Mouse (Mus musculus) liver, embryonic 13.5 days (tissue): Measurements from ENCODE around the gene Gm4450. TPM values are rescaled to one million over a fixed set of nuclear protein-coding genes. Genes with fewer than 3 reads are reported as not detected.
"Not testable (repeated sequence)": the region's sequence is repeated elsewhere in the genome, so short reads cannot be mapped to it uniquely, and the experiment has no call there.

Experiments
- ATAC-seq: fragments of 200-750 bp; cut with Nextera tagmentation; 2 replicates; pipeline ENCODE4 v1.8.0; 2017; ENCODE audit warnings: low read depth, mild to moderate bottlenecking, moderate number of reproducible peaks, moderate library complexity
- DNase-seq: peaks from one replicate; pipeline ENCODE4 v3.0.0; 2022
- H3K27ac ChIP-seq: fragments of 300-500 bp; sonication (generic); 2 replicates; pipeline ENCODE4 v1.5.1; 2015; ENCODE audit warnings: moderate library complexity, mild to moderate bottlenecking, inconsistent platforms
- H3K27me3 ChIP-seq: fragments of 300-500 bp; sonication (generic); 2 replicates; pipeline ENCODE4 v1.6.1; 2015; ENCODE audit warnings: mild to moderate bottlenecking, inconsistent platforms
- H3K36me3 ChIP-seq: fragments of 300-500 bp; sonication (generic); 2 replicates; pipeline ENCODE4 v1.6.1; 2015; ENCODE audit warnings: mild to moderate bottlenecking, inconsistent platforms
- H3K4me1 ChIP-seq: fragments of 300-500 bp; sonication (generic); replicated peaks from 2 replicates; pipeline ENCODE4 v1.6.1; 2015; ENCODE audit warnings: inconsistent platforms
- H3K4me2 ChIP-seq: fragments of 300-500 bp; sonication (generic); 2 replicates; pipeline ENCODE4 v1.6.1; 2015; ENCODE audit warnings: inconsistent platforms, mild to moderate bottlenecking, moderate library complexity
- H3K4me3 ChIP-seq: fragments of 300-500 bp; sonication (generic); replicated peaks from 2 replicates; pipeline ENCODE4 v1.5.1; 2015; ENCODE audit warnings: mild to moderate bottlenecking, inconsistent platforms
- H3K9ac ChIP-seq: fragments of 300-500 bp; sonication (generic); 2 replicates; pipeline ENCODE4 v1.6.1; 2015; ENCODE audit warnings: mild to moderate bottlenecking, inconsistent platforms
- H3K9me3 ChIP-seq: fragments of 300-500 bp; sonication (generic); replicated peaks from 2 replicates; pipeline ENCODE4 v1.6.1; 2016; ENCODE audit warnings: inconsistent platforms
- WGBS: fragments of 180-500 bp; shearing (Covaris S2); methylation state at CpG from one replicate; pipeline ENCODE4 v1.1.7; 2015; ENCODE audit not compliant: insufficient replicate concordance; 5-methylcytosine and 5-hydroxymethylcytosine counted together
- polyA plus RNA-seq: library from polyadenylated mRNA; unstranded; fragments of >200 nt; fragmentation: Nextera tagmentation; extraction: Ambion mirVana; gene quantifications from 2 replicates; pipeline ENCODE4 v1.2.1, GENCODE M21; 2015

The Gm4450 gene
- polyA plus RNA-seq = not detected in 2 replicates

DNA sequence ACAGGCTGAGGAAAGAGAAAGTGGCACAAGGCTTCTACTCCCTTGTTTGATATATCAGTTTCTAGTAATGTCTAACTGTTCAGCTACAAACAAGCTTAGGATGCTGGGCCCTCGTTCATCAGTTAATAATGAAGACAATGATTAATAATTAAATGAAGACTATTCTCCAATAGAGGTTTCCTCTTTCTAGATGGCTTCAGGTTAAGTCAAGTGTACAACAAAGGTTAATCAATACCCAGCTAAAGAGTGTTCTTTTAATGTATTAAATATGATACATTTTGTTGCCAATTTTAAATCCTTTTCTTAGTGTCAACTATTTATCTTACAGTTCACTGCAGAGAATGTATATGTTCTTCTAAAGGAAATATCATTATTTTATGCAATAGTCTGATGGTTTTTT, at the start of gene Gm4450:
Gm4450 (minus strand) TSS at position 101 of the 400 bp plus-strand sequence.
- not testable (repeated sequence) for H3K27me3 ChIP-seq, H3K27ac ChIP-seq, H3K9me3 ChIP-seq, H3K4me2 ChIP-seq, DNase-seq, ATAC-seq, H3K4me1 ChIP-seq, H3K4me3 ChIP-seq, H3K36me3 ChIP-seq, H3K9ac ChIP-seq
- 33% methylated on average over 1 of the region's 1 CpGs for WGBS

DNA sequence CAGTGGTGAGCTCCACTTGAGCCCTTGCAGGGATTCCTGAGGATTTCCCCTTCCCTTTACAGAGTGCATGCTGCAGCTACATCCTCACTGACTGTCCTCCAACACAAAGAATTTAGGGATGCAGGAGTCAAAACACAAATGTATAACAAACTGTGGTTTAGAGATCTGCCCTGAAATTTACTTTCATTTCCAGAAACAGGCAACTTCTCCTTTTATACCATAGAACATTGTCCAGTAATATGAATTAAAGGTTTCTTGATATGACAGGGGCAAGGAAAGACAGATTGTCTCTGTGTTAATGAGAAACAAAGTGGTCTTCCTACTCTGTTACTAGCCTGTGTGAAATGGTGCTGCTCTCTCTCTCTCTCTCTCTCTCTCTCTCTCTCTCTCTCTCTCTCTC, 40.5 kb upstream of the Gm4450 start:
- H3K27ac ChIP-seq, H3K27me3 ChIP-seq, H3K9me3 ChIP-seq, H3K4me2 ChIP-seq, H3K4me3 ChIP-seq, H3K9ac ChIP-seq, ATAC-seq, H3K4me1 ChIP-seq, H3K36me3 ChIP-seq, DNase-seq: not testable (repeated sequence)

DNA sequence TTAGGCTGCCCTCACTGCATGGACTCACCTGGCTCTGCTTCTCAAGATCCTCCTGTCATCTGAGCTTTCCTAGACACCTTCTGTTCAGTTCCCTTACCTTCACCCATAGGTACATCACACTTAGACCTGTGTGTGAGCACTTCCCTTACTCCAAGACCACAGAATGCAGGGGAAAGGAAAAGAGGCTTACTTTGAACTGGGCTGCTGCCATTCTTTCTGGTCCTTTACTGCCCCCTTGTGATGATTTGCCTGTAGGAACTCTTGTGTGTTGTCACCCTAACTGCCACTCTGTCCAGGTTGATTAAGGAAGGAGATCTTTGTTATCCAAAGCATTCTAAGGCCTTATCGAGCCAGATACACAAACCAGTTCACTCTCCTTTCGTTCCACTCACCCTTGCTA, 39.8 kb upstream of the Gm4450 start:
- no CpG with 5 or more reads among the region's 2 CpGs for WGBS
- H3K27me3 ChIP-seq, H3K4me2 ChIP-seq, H3K4me3 ChIP-seq, H3K36me3 ChIP-seq, H3K9me3 ChIP-seq, DNase-seq, H3K4me1 ChIP-seq, H3K27ac ChIP-seq, H3K9ac ChIP-seq: not testable (repeated sequence)
- peak; percentile 34; the same call in 1 of the 2 replicates for ATAC-seq

DNA sequence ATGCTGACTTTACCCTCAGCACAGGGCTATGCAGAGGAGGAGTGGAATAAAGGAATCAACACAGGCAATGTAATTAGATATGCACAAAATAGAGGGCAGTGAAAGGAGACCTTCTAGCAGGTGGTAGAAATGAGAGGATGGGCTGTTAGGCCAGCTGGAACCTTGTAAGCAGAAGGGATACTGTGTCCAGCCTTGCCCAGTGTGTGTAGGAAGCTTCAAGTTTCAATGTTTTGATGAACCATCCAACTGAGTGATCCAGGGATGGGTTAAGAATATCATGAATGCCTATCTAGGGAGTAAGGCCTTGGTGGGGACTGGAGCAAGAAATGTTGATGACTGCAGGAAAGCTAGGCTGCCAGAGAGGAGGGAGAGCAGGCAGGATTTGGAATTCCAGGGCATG, 38.1 kb upstream of the Gm4450 start:
- not testable (repeated sequence) for ATAC-seq, H3K9me3 ChIP-seq, H3K9ac ChIP-seq, H3K4me3 ChIP-seq, DNase-seq, H3K36me3 ChIP-seq, H3K27ac ChIP-seq, H3K4me1 ChIP-seq, H3K4me2 ChIP-seq, H3K27me3 ChIP-seq

DNA sequence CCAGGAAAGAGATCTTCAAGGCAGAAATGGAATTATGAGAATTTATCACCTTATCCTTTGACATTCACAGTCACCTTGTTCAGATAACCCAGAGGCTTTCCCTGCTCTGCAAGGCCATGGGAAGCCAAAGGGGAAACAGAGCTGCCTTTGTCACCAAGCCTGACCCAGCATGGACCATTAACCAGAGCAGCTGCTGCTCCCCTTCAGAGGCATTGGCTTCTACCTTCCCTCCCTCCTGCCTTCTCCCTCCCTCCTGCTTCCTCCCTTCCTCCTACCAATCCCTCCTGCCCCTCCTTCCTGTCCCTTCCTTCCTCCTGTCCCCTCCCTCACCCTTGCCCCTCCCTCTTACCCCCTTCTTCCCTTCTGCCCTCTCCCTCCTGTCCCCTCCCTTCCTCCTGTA, 37.3 kb upstream of the Gm4450 start:
- not testable (repeated sequence) for DNase-seq, H3K27ac ChIP-seq, ATAC-seq, H3K4me3 ChIP-seq, H3K4me2 ChIP-seq, H3K36me3 ChIP-seq, H3K27me3 ChIP-seq, H3K4me1 ChIP-seq, H3K9ac ChIP-seq, H3K9me3 ChIP-seq

DNA sequence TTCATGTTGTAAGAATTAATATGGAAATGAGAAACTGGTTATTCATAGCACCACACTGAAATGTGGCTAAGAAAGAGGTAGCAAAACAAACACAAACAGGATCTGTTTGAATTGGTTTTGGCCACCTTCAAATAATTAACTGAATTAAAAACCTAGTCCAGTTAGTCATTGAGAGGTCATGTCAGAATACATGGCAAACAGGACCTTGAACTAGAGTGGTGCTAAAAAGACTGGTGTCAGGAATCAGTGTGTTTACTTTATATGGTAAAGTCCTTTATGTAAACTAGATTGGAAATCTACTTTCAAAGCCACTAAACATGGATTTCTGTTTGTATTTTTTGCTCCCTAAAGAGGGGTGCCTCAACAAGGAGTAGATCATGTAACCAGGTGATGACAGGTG, 14.6 kb upstream of the Gm4450 start:
- H3K27me3 ChIP-seq, H3K4me3 ChIP-seq, H3K4me1 ChIP-seq, H3K9ac ChIP-seq, H3K4me2 ChIP-seq, H3K27ac ChIP-seq, H3K9me3 ChIP-seq, DNase-seq, H3K36me3 ChIP-seq: not testable (repeated sequence)
- 0 out of 2 replicates have a peak, but pooled peaks have one; percentile 34 for ATAC-seq

DNA sequence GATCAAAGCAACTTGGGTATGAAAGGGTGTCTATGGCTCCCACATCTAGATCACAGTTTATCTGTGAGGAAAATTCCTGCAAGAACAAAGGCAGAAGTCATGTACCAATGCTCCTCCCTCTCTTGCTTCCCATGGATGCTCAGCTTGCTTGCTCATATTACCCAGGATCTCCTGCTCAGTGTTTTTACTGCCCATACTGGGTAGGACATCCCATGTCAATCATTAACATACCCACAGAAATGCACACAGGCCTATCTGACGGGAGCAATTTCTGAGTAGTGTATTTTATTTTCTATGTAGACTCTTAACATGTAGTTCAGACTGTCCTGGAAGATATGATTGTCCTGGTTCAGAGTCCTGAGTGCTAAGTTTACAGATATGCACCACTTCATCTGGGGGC, 14.1 kb upstream of the Gm4450 start:
- not testable (repeated sequence) for H3K4me3 ChIP-seq, DNase-seq, H3K27ac ChIP-seq, H3K9ac ChIP-seq, ATAC-seq, H3K36me3 ChIP-seq, H3K9me3 ChIP-seq, H3K4me1 ChIP-seq, H3K27me3 ChIP-seq, H3K4me2 ChIP-seq
- WGBS = no CpG with 5 or more reads among the region's 1 CpGs

DNA sequence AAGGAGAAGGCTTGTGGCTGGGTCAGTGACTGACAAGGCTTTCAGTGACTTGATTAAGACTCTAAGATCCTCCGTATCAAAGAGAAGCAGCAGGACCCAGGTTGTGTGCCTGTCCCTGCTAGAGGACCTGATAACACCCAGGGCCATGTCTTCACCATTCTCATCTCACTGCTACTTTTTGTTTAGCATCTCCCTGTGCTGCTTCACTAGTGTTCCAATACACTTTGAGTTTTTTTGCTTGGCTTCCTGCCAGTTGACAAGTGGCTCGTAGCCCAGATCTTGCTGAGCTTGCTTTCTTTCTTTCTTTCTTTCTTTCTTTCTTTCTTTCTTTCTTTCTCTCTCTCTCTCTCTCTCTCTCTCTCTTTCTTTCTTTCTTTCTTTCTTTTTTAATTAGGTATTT, 12.4 kb upstream of the Gm4450 start:
- H3K4me2 ChIP-seq, H3K9me3 ChIP-seq, H3K27ac ChIP-seq, DNase-seq, H3K4me3 ChIP-seq, ATAC-seq, H3K4me1 ChIP-seq, H3K27me3 ChIP-seq, H3K36me3 ChIP-seq, H3K9ac ChIP-seq: not testable (repeated sequence)
- WGBS = 50% methylated on average over 1 of the region's 2 CpGs

DNA sequence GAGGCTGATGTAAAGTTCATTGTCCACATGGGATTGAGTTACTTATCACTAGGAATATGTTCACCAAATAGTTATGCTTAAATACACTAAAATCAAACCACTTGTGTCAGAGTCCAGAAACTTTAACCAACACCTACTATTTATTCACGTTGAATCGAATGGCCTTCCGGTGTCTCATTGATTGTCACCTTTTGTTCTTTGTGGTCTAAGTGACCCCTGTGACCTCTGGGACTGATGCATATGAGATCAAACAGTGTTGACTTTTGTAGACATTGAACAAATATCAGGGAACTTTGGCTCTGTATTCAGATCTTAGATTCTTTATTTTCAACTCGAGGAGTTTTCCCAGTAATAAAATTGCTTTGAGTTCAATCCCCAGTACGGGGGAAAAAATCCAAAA, 3.1 kb downstream of the Gm4450 start:
- peak; percentile 64 for ATAC-seq
- DNase-seq = not testable (repeated sequence)

DNA sequence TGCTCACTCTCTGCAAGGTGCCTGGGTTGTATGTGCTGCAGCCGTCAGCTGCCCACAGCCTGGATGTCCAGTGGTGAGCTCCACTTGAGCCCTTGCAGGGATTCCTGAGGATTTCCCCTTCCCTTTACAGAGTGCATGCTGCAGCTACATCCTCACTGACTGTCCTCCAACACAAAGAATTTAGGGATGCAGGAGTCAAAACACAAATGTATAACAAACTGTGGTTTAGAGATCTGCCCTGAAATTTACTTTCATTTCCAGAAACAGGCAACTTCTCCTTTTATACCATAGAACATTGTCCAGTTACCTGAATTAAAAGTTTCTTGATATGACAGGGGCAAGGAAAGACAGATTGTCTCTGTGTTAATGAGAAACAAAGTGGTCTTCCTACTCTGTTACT, 13.0 kb downstream of the Gm4450 start:
- not testable (repeated sequence) for H3K9ac ChIP-seq, ATAC-seq, H3K4me3 ChIP-seq, H3K27me3 ChIP-seq, DNase-seq, H3K4me2 ChIP-seq, H3K4me1 ChIP-seq, H3K36me3 ChIP-seq, H3K9me3 ChIP-seq, H3K27ac ChIP-seq
- WGBS = 36% methylated on average over 1 of the region's 1 CpGs

More for the DNA sequence above, 3.1 kb downstream of the Gm4450 start:
- not testable (repeated sequence) for H3K27ac ChIP-seq, H3K36me3 ChIP-seq, H3K4me1 ChIP-seq, H3K9ac ChIP-seq, H3K27me3 ChIP-seq, H3K4me3 ChIP-seq, H3K9me3 ChIP-seq, H3K4me2 ChIP-seq
- 53% methylated on average over 5 of the region's 5 CpGs for WGBS

DNA sequence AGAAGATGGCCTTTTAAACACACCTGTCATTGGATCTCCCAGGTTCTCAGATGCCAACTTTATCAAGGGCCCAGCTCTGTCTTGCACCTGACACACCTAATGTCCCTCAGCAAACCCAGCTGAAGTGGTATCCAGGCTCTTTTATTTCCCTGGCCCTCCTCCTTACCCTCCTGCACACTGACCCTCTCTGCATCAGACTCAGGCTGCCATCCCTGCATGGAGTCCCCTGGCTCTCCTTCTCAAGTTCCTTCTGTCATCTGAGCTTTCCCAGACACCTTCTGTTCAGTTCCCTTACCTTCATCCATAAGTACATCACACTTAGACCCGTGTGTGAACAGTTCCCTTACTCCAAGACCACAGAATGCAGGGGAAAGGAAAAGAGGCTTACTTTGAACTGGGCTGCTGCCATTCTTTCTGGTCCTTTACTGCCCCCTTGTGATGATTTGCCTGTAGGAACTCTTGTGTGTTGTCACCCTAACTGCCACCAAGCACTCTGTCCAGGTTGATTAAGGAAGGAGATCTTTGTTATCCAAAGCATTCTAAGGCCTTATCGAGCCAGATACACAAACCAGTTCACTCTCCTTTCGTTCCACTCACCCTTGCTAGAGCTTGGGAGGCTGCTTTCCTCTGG, 13.7 kb downstream of the Gm4450 start:
- H3K9me3 ChIP-seq, H3K4me2 ChIP-seq, H3K9ac ChIP-seq, H3K4me1 ChIP-seq, H3K27me3 ChIP-seq, H3K4me3 ChIP-seq, H3K36me3 ChIP-seq, H3K27ac ChIP-seq, DNase-seq, ATAC-seq: not testable (repeated sequence)
- WGBS = 6% methylated on average over 3 of the region's 3 CpGs

DNA sequence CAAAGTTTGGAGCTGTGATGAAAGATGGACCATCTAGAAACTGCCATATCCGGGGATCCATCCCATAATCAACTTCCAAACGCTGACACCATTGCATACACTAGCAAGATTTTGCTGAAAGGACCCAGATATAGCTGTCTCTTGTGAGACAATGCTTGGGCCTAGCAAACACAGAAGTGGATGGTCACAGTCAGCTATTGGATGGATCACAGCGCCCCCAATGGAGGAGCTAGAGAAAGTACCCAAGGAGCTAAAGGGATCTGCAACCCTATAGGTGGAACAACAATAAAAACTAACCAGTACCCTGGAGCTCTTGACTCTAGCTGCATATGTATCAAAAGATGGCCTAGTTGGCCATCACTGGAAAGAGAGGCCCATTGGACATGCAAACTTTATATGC, 14.7 kb downstream of the Gm4450 start:
- H3K27ac ChIP-seq, H3K9ac ChIP-seq, ATAC-seq, H3K36me3 ChIP-seq, H3K4me3 ChIP-seq, DNase-seq, H3K9me3 ChIP-seq, H3K27me3 ChIP-seq, H3K4me2 ChIP-seq, H3K4me1 ChIP-seq: not testable (repeated sequence)
- 26% methylated on average over 3 of the region's 3 CpGs for WGBS
